Mouse (Mus musculus): ENCODE data around the gene Msl1.

Gene Msl1

GRCm38 (mm10) chr11:98776843-98777590 lies 18.3 kb upstream of the Msl1 start:
- no peak for DNase-seq (ENCODE audit: low read depth, low spot score)

- no peak for DNase-seq (ENCODE audit: low read depth, low spot score)
Measured at GRCm38 (mm10) chr11:98777888-98778287, 17.4 kb upstream of the Msl1 start.

GRCm38 (mm10) chr11:98781851-98782512 lies 13.3 kb upstream of the Msl1 start:
- peak; percentile 64 for DNase-seq (ENCODE audit: low read depth, low spot score)

- DNase-seq (ENCODE audit: low read depth, low spot score): no peak
Measured at GRCm38 (mm10) chr11:98782651-98783235, 12.6 kb upstream of the Msl1 start.

- DNase-seq (ENCODE audit: low read depth, low spot score): peak; percentile 80
Measured at GRCm38 (mm10) chr11:98783236-98783696, 12.1 kb upstream of the Msl1 start.

- no peak for DNase-seq (ENCODE audit: low read depth, low spot score)
Measured at GRCm38 (mm10) chr11:98784139-98784538, 11.2 kb upstream of the Msl1 start.

GRCm38 (mm10) chr11:98785214-98785613 lies 10.1 kb upstream of the Msl1 start:
- no peak for DNase-seq (ENCODE audit: low read depth, low spot score)

- peak; percentile 66 for DNase-seq (ENCODE audit: low read depth, low spot score)
Measured at GRCm38 (mm10) chr11:98785772-98786281, 9.5 kb upstream of the Msl1 start.

- peak; percentile 96 for DNase-seq (ENCODE audit: low read depth, low spot score)
Measured at GRCm38 (mm10) chr11:98786359-98787214, 8.7 kb upstream of the Msl1 start.

- no peak for DNase-seq (ENCODE audit: low read depth, low spot score)
Measured at GRCm38 (mm10) chr11:98787229-98787628, 8.1 kb upstream of the Msl1 start.

GRCm38 (mm10) chr11:98787691-98788090 lies 7.6 kb upstream of the Msl1 start:
- no peak for DNase-seq (ENCODE audit: low read depth, low spot score)

GRCm38 (mm10) chr11:98788139-98788538 lies 7.2 kb upstream of the Msl1 start:
- DNase-seq (ENCODE audit: low read depth, low spot score): no peak

- DNase-seq (ENCODE audit: low read depth, low spot score): peak; percentile 91
Measured at GRCm38 (mm10) chr11:98788550-98789218, 6.6 kb upstream of the Msl1 start.

GRCm38 (mm10) chr11:98789219-98789807 lies 6.0 kb upstream of the Msl1 start:
- no peak for DNase-seq (ENCODE audit: low read depth, low spot score)

- DNase-seq (ENCODE audit: low read depth, low spot score): no peak
Measured at GRCm38 (mm10) chr11:98789824-98790223, 5.5 kb upstream of the Msl1 start.

- DNase-seq (ENCODE audit: low read depth, low spot score): no peak
Measured at GRCm38 (mm10) chr11:98790631-98791205, 4.6 kb upstream of the Msl1 start.

- no peak for DNase-seq (ENCODE audit: low read depth, low spot score)
Measured at GRCm38 (mm10) chr11:98791448-98791847, 3.9 kb upstream of the Msl1 start.

GRCm38 (mm10) chr11:98792081-98792480 lies 3.2 kb upstream of the Msl1 start:
- no peak for DNase-seq (ENCODE audit: low read depth, low spot score)

GRCm38 (mm10) chr11:98794469-98795014 lies 774 bp upstream of the Msl1 start:
- DNase-seq (ENCODE audit: low read depth, low spot score): peak; percentile 69

Data from mesoderm, embryonic 11.5 days (tissue).